Mouse (Mus musculus): ENCODE data around the gene Ganc. TPM values are rescaled to one million over a fixed set of nuclear protein-coding genes. Genes with fewer than 3 reads are reported as not detected.
A peak's percentile ranks its signal among the peaks of the same experiment; 100 is the strongest.

Gene Ganc
- polyA plus RNA-seq, 1 experiment from 2014 or later: 9.2 TPM

DNA sequence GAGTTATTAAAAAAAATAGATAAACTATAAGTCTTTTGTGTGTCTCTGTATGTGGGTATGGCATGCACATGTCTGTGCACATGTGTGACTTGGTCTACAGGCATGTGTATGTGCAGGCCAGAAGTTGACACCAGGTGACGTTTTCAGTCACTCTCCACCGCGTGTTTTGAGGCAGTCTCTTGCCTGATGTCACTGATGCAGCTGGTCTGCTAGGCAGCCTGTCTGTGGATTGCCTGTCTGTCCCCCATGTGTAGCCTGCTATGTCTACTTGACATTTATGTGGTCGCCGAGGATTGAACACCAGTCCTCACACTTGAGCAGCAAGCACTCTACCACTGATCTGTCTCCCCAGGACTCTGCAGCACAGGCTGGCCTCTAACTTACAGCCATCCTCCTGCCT, 20.7 kb downstream of the Ganc start:
- no peak overlapping the region for H3K9ac ChIP-seq (replicated peaks; ENCODE audit: low read length)
- H3K36me3 ChIP-seq (ENCODE audit: control insufficient read depth, insufficient read depth, low read length): no peaks in the 10 kb centered on the region
- ATAC-seq (ENCODE audit: low FRiP score, low TSS enrichment): no peak
- H3K27me3 ChIP-seq (ENCODE audit: control insufficient read depth, insufficient read depth, low read length): no peaks in the 10 kb centered on the region
- 83% methylated on average over 5 of the region's 5 CpGs for WGBS
- H3K9me3 ChIP-seq (ENCODE audit: control insufficient read depth, low read length): no peaks in the 10 kb centered on the region
- no peaks in the 10 kb centered on the region for H3K4me1 ChIP-seq (ENCODE audit: control insufficient read depth, insufficient read depth, low read length)
- no peak overlapping the region for H3K4me3 ChIP-seq (replicated peaks; ENCODE audit: low read depth, low read length)
- H3K27ac ChIP-seq (replicated peaks; ENCODE audit: low read depth, low read length): no peak overlapping the region
- no peak for DNase-seq
- no peak overlapping the region for H3K4me2 ChIP-seq (ENCODE audit: low read length)

DNA sequence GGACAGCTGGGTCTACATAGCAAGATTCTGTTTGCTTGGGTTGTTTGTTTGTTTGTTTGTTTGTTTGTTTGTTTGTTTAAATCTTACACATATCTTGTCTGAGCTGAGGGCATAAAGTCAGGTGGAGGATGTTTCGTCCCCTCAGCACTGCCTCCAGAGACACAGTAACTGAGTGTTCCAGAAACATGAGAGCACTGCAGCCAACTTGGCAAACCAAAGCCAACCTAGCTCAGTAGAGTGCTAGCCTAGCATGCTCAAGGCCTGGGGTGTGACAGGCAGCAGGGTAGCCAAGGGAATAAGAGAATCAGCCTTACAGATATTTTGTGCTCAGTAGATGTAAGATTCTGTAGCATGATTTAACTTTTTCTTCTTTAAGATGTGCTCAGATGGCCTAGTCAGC, 40.8 kb downstream of the Ganc start:
- no peaks in the 10 kb centered on the region for H3K27me3 ChIP-seq (ENCODE audit: control insufficient read depth, insufficient read depth, low read length)
- no peaks in the 10 kb centered on the region for H3K9me3 ChIP-seq (ENCODE audit: control insufficient read depth, low read length)
- H3K36me3 ChIP-seq (ENCODE audit: control insufficient read depth, insufficient read depth, low read length): no peaks in the 10 kb centered on the region
- no peak overlapping the region for H3K27ac ChIP-seq (replicated peaks; ENCODE audit: low read depth, low read length)
- no peak overlapping the region for H3K9ac ChIP-seq (replicated peaks; ENCODE audit: low read length)
- 100% methylated on average over 1 of the region's 1 CpGs for WGBS
- no peak overlapping the region for H3K4me2 ChIP-seq (ENCODE audit: low read length)
- no peaks in the 10 kb centered on the region for H3K4me1 ChIP-seq (ENCODE audit: control insufficient read depth, insufficient read depth, low read length)
- no peak overlapping the region for H3K4me3 ChIP-seq (replicated peaks; ENCODE audit: low read depth, low read length)
- ATAC-seq (ENCODE audit: low FRiP score, low TSS enrichment) (no peak), DNase-seq (no peak)

DNA sequence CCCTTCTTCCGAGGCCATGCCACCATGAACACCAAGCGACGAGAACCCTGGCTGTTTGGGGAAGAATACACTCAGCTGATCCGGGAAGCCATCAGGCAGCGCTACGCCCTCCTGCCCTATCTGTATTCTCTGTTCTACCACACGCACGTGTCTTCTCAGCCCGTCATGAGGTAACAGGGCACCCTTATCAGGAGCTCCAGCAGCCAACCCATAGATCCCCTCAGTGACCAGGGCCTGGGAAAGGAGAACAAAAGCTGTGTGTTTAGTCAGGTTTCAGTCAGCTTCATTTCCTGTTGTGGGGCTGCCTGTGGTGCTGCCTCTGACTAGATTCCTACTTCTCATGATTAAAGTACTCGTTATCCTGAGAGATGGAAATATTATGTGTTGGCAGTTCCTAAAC, 42.7 kb downstream of the Ganc start:
- Histone ChIP-seq H3K27ac (replicated peaks; ENCODE audit: low read depth, low read length) (no peak overlapping the region), H3K36me3 (ENCODE audit: control insufficient read depth, insufficient read depth, low read length) (no peaks in the 10 kb centered on the region), H3K4me3 (replicated peaks; ENCODE audit: low read depth, low read length) (no peak overlapping the region), H3K9me3 (ENCODE audit: control insufficient read depth, low read length) (no peaks in the 10 kb centered on the region), H3K27me3 (ENCODE audit: control insufficient read depth, insufficient read depth, low read length) (no peaks in the 10 kb centered on the region), H3K9ac (replicated peaks; ENCODE audit: low read length) (no peak overlapping the region), H3K4me2 (ENCODE audit: low read length) (no peak overlapping the region), H3K4me1 (ENCODE audit: control insufficient read depth, insufficient read depth, low read length) (no peaks in the 10 kb centered on the region)
- ATAC-seq (ENCODE audit: low FRiP score, low TSS enrichment) (no peak), DNase-seq (no peak)
- 88% methylated on average over 10 of the region's 10 CpGs for WGBS

DNA sequence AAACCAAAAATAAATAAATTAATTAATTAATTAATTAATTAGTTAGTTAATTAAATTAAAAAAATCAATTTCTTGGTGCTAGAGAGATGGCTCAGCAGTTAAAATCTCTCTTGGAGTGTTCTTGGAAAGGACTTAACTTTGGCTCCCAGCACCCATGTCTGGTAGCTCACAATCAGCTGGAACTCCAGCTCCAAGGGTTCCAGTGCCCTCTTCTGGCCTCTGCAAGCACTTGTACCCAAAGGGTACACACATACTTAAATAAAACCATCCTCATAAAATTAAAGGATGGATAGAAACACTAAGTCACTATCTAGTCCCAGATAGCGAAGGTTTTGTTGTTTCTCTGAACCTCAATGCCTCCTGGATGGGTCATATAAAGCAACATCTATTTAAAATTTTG, 43.6 kb downstream of the Ganc start:
- ATAC-seq (ENCODE audit: low FRiP score, low TSS enrichment): no peak
- Histone ChIP-seq H3K36me3 (ENCODE audit: control insufficient read depth, insufficient read depth, low read length) (no peaks in the 10 kb centered on the region), H3K27ac (replicated peaks; ENCODE audit: low read depth, low read length) (no peak overlapping the region), H3K4me3 (replicated peaks; ENCODE audit: low read depth, low read length) (no peak overlapping the region), H3K9me3 (ENCODE audit: control insufficient read depth, low read length) (no peaks in the 10 kb centered on the region), H3K4me1 (ENCODE audit: control insufficient read depth, insufficient read depth, low read length) (no peaks in the 10 kb centered on the region), H3K27me3 (ENCODE audit: control insufficient read depth, insufficient read depth, low read length) (no peaks in the 10 kb centered on the region), H3K4me2 (ENCODE audit: low read length) (no peak overlapping the region), H3K9ac (replicated peaks; ENCODE audit: low read length) (no peak overlapping the region)
- 98% methylated on average over 1 of the region's 1 CpGs for WGBS
- DNase-seq: peak; percentile 1

DNA sequence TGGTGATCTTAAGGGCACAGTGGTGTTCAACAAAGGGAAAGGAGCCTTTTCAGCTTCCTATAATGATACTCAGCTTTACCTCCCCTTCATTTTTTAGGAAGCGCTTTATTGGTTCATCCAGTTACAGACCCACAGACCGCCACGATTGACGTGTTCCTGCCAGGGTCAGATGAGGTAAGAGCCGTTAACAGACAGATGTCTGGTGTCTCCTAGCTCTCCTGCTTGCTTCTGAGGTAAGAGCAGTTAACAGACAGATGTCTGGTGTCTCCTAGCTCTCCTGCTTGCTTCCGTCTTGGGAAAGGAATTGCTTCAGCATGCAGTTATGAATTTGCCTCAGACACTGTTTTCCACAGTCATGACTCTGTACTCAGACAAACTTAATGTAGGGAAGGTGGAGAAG, 47.0 kb downstream of the Ganc start:
- H3K9me3 ChIP-seq (ENCODE audit: control insufficient read depth, low read length): no peaks in the 10 kb centered on the region
- no peak overlapping the region for H3K27ac ChIP-seq (replicated peaks; ENCODE audit: low read depth, low read length)
- H3K4me2 ChIP-seq (ENCODE audit: low read length): no peak overlapping the region
- WGBS: 66% methylated on average over 6 of the region's 6 CpGs
- H3K4me3 ChIP-seq (replicated peaks; ENCODE audit: low read depth, low read length): no peak overlapping the region
- H3K36me3 ChIP-seq (ENCODE audit: control insufficient read depth, insufficient read depth, low read length): no peaks in the 10 kb centered on the region
- H3K4me1 ChIP-seq (ENCODE audit: control insufficient read depth, insufficient read depth, low read length): no peaks in the 10 kb centered on the region
- H3K9ac ChIP-seq (replicated peaks; ENCODE audit: low read length): no peak overlapping the region
- DNase-seq (no peak), ATAC-seq (ENCODE audit: low FRiP score, low TSS enrichment) (no peak)
- H3K27me3 ChIP-seq (ENCODE audit: control insufficient read depth, insufficient read depth, low read length): no peaks in the 10 kb centered on the region

DNA sequence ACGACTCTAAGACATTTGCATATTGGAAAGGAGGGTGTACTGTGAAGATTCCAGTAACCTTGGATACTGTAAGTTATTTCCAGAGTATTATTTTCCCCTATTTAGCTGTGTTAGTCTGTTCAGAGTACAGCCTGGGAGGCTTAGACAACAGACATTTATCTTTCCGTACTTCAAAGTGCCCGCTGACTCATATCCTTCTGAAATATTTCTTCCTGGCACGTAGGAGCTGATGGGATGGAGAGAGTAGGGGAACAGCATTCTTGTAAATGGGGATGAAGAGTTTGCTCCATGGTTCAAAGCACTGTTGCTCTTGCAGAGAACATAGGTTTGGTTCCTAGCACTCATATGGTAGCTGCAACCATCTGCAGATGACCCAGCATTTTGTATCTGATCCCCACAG, 48.9 kb downstream of the Ganc start:
- Histone ChIP-seq H3K4me3 (replicated peaks; ENCODE audit: low read depth, low read length) (no peak overlapping the region), H3K9ac (replicated peaks; ENCODE audit: low read length) (no peak overlapping the region), H3K36me3 (ENCODE audit: control insufficient read depth, insufficient read depth, low read length) (no peaks in the 10 kb centered on the region), H3K27me3 (ENCODE audit: control insufficient read depth, insufficient read depth, low read length) (no peaks in the 10 kb centered on the region), H3K9me3 (ENCODE audit: control insufficient read depth, low read length) (no peaks in the 10 kb centered on the region), H3K27ac (replicated peaks; ENCODE audit: low read depth, low read length) (no peak overlapping the region), H3K4me1 (ENCODE audit: control insufficient read depth, insufficient read depth, low read length) (no peaks in the 10 kb centered on the region), H3K4me2 (ENCODE audit: low read length) (no peak overlapping the region)
- ATAC-seq (ENCODE audit: low FRiP score, low TSS enrichment): no peak
- no peak for DNase-seq
- WGBS: 86% methylated on average over 4 of the region's 4 CpGs

DNA sequence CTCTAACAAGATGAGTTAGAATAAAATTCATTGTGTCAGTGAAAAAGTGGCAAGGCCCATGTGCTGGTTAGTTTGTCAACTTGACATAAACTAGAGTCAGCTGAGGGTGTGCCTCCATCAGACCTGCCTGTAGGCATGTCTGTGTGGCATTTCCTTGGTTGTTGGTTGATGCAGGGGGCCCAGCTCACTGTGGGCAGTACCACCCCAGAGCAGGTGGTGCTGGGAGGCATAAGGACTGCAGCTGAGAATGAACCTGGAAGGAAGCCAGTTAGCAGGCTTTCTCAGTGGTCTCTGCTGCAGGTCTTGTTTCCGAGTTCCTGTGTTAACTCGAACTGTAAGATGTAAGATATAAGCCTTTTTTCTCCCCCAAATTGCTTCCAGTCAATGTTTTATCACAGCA, 51.3 kb downstream of the Ganc start:
- H3K9ac ChIP-seq (replicated peaks; ENCODE audit: low read length): no peak overlapping the region
- H3K4me3 ChIP-seq (replicated peaks; ENCODE audit: low read depth, low read length): no peak overlapping the region
- no peaks in the 10 kb centered on the region for H3K9me3 ChIP-seq (ENCODE audit: control insufficient read depth, low read length)
- no peaks in the 10 kb centered on the region for H3K4me1 ChIP-seq (ENCODE audit: control insufficient read depth, insufficient read depth, low read length)
- 93% methylated on average over 2 of the region's 2 CpGs for WGBS
- no peaks in the 10 kb centered on the region for H3K27me3 ChIP-seq (ENCODE audit: control insufficient read depth, insufficient read depth, low read length)
- H3K27ac ChIP-seq (replicated peaks; ENCODE audit: low read depth, low read length): no peak overlapping the region
- no peak for ATAC-seq (ENCODE audit: low FRiP score, low TSS enrichment)
- no peak overlapping the region for H3K4me2 ChIP-seq (ENCODE audit: low read length)
- DNase-seq: no peak
- H3K36me3 ChIP-seq (ENCODE audit: control insufficient read depth, insufficient read depth, low read length): no peaks in the 10 kb centered on the region

DNA sequence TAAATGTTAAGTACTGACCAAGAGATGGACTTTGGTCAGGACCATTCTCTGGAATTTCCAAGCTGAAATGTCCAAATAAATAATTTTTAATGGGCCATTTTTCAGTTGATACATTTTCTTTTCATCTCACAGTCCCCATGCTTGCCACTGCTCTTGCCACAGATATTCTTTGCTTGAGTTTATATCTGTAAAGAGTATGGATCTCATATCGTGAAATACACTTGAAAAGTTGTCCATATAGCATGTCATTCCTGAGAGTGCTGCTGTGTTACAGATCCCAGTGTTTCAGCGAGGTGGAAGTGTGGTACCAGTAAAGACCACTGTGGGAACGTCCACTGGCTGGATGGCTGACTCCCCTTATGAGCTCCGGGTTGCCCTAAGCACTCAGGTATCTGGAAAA, 52.0 kb downstream of the Ganc start, which contains the start of gene Capn3:
Gene Capn3 (plus strand): TSS at position 301 of the 400 bp plus-strand sequence.
- Histone ChIP-seq H3K4me1 (ENCODE audit: control insufficient read depth, insufficient read depth, low read length) (no peaks in the 10 kb centered on the region), H3K9ac (replicated peaks; ENCODE audit: low read length) (no peak within 1 kb of the TSS), H3K4me3 (replicated peaks; ENCODE audit: low read depth, low read length) (no peak within 1 kb of the TSS), H3K27me3 (ENCODE audit: control insufficient read depth, insufficient read depth, low read length) (no peaks in the 10 kb centered on the region), H3K27ac (replicated peaks; ENCODE audit: low read depth, low read length) (no peak within 1 kb of the TSS), H3K4me2 (ENCODE audit: low read length) (no peak within 1 kb of the TSS), H3K36me3 (ENCODE audit: control insufficient read depth, insufficient read depth, low read length) (no peaks in the 10 kb centered on the region), H3K9me3 (ENCODE audit: control insufficient read depth, low read length) (no peaks in the 10 kb centered on the region)
- 81% methylated on average over 4 of the region's 4 CpGs for WGBS
- ATAC-seq (ENCODE audit: low FRiP score, low TSS enrichment) (no peak), DNase-seq (no peak)

DNA sequence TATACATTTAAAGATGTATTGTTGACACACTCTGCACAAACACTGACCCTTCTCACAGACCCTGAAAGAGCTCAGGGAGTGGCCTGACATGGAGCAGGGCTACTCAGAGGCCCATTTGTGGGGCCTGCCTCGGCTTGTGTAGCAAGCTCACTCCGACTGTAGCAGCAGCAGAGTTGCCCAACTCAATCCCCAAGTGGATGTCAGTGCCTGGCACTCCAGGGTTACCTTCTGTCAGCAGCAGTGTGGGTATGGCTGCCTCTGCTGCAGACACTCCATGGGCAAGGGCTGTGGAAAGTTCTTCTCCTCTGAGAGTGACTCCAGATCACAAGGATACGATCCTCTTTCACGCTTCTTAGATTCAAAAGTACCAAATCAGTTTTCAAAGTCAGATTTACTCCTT, 56.5 kb downstream of the Ganc start:
- H3K4me2 ChIP-seq (ENCODE audit: low read length): no peak overlapping the region
- ATAC-seq (ENCODE audit: low FRiP score, low TSS enrichment) (no peak), DNase-seq (no peak)
- no peak overlapping the region for H3K9ac ChIP-seq (replicated peaks; ENCODE audit: low read length)
- H3K9me3 ChIP-seq (ENCODE audit: control insufficient read depth, low read length): no peaks in the 10 kb centered on the region
- H3K4me1 ChIP-seq (ENCODE audit: control insufficient read depth, insufficient read depth, low read length): no peaks in the 10 kb centered on the region
- no peak overlapping the region for H3K27ac ChIP-seq (replicated peaks; ENCODE audit: low read depth, low read length)
- H3K36me3 ChIP-seq (ENCODE audit: control insufficient read depth, insufficient read depth, low read length): no peaks in the 10 kb centered on the region
- no peaks in the 10 kb centered on the region for H3K27me3 ChIP-seq (ENCODE audit: control insufficient read depth, insufficient read depth, low read length)
- WGBS: 92% methylated on average over 4 of the region's 4 CpGs
- H3K4me3 ChIP-seq (replicated peaks; ENCODE audit: low read depth, low read length): no peak overlapping the region

Data from midbrain, embryonic 14.5 days (tissue).